Mouse (Mus musculus) liver, embryonic 16.5 days (tissue): ENCODE measurements around the gene Ubap1. TPM values are rescaled to one million over a fixed set of nuclear protein-coding genes. Genes with fewer than 3 reads are reported as not detected.

Source experiments
- ATAC-seq: fragments of 200-750 bp; cut with Nextera tagmentation; 2 replicates; pipeline ENCODE4 v1.8.0; 2017; ENCODE audit warnings: low read depth, mild to moderate bottlenecking, moderate number of reproducible peaks, moderate library complexity
- H3K27ac ChIP-seq: fragments of 300-500 bp; sonication (generic); 2 replicates; pipeline ENCODE4 v1.5.1; 2014; ENCODE audit warnings: mild to moderate bottlenecking, low read length
- H3K27me3 ChIP-seq: fragments of 300-500 bp; sonication (generic); 2 replicates; pipeline ENCODE4 v1.6.1; 2014; ENCODE audit warnings: low read depth, low read length, mixed read lengths; ENCODE audit not compliant: control insufficient read depth, insufficient read depth
- H3K36me3 ChIP-seq: fragments of 300-500 bp; sonication (generic); 2 replicates; pipeline ENCODE4 v1.6.1; 2014; ENCODE audit warnings: mild to moderate bottlenecking; ENCODE audit not compliant: control insufficient read depth, insufficient read depth
- H3K4me1 ChIP-seq: fragments of 300-500 bp; sonication (generic); 2 replicates; pipeline ENCODE4 v1.6.1; 2014; ENCODE audit warnings: low read depth, low read length, mixed read lengths; ENCODE audit not compliant: control insufficient read depth
- H3K4me2 ChIP-seq: fragments of 300-500 bp; sonication (generic); 2 replicates; pipeline ENCODE4 v1.6.1; 2014; ENCODE audit warnings: low read depth, low read length, mixed read lengths
- H3K4me3 ChIP-seq: fragments of 300-500 bp; sonication (generic); 2 replicates; pipeline ENCODE4 v1.5.1; 2014; ENCODE audit warnings: low read depth, mild to moderate bottlenecking, low read length
- H3K9ac ChIP-seq: fragments of 300-500 bp; sonication (generic); 2 replicates; pipeline ENCODE4 v1.6.1; 2014; ENCODE audit warnings: low read depth, low read length
- H3K9me3 ChIP-seq: fragments of 300-500 bp; sonication (generic); replicated peaks from 2 replicates; pipeline ENCODE4 v1.6.1; 2016; ENCODE audit warnings: low read length; ENCODE audit not compliant: control insufficient read depth
- WGBS: fragments of 180-500 bp; shearing (Covaris S2); extraction: QIAGEN DNeasy Blood & Tissue Kit; methylation state at CpG from one replicate; pipeline ENCODE4 v1.1.7; 2014; ENCODE audit not compliant: insufficient replicate concordance; 5-methylcytosine and 5-hydroxymethylcytosine counted together
- polyA plus RNA-seq: library from polyadenylated mRNA; unstranded; fragments of >200 nt; fragmentation: Nextera tagmentation; extraction: Ambion mirVana; gene quantifications from 2 replicates; pipeline ENCODE4 v1.2.1, GENCODE M21; 2015

The Ubap1 gene
- polyA plus RNA-seq, 1 experiment from 2014 or later: 36.8 TPM

DNA sequence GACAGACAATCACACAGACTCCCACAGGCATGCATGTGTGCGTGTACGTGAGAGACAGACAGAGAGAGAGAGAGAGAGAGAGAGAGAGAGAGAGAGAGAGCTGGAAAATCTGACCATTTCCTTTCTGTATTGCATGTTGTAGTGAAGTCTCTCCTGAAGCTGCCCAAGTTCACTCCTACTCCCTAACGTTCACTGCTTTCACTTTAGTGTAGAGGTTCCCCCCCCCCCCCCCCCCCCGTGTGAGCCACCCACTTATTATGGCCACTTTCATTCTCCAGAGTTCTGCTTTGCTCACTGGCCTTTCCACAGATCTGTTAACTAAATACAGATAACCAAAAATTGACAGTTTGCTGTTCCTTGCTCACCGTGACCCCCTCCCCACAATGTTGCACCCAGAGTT, 957 bp upstream of the Ubap1 start:
- no peaks in the 10 kb centered on the region for H3K27me3 ChIP-seq
- H3K4me2 ChIP-seq: peak overlapping the region; percentile 68
- ATAC-seq: no peak
- no peaks in the 10 kb centered on the region for H3K36me3 ChIP-seq
- H3K4me3 ChIP-seq: peak overlapping the region; percentile 80
- WGBS: 37% methylated on average over 4 of the region's 5 CpGs
- peak overlapping the region; percentile 74 for H3K27ac ChIP-seq
- peaks cover 17% of the 10 kb centered on the region for H3K4me1 ChIP-seq
- peak overlapping the region; percentile 54 for H3K9ac ChIP-seq
- H3K9me3 ChIP-seq: no peaks in the 10 kb centered on the region

- H3K4me2 ChIP-seq: peak overlapping the region; percentile 79
- H3K9ac ChIP-seq: peak overlapping the region; percentile 95
- under 1% methylated on average over 27 of the region's 28 CpGs for WGBS
- ATAC-seq: peak; percentile 38
- peaks cover 25% of the 10 kb centered on the region for H3K4me1 ChIP-seq
- peak overlapping the region; percentile 80 for H3K4me3 ChIP-seq
- H3K36me3 ChIP-seq: no peaks in the 10 kb centered on the region
- no peaks in the 10 kb centered on the region for H3K27me3 ChIP-seq
- no peaks in the 10 kb centered on the region for H3K9me3 ChIP-seq
- H3K27ac ChIP-seq: peak overlapping the region; percentile 89
Measured at GRCm38 (mm10) chr4:41349199-41349591, 399 bp downstream of the Ubap1 start.

- no peak overlapping the region for H3K4me3 ChIP-seq
- no peak overlapping the region for H3K4me2 ChIP-seq
- no peaks in the 10 kb centered on the region for H3K9me3 ChIP-seq
- no peak overlapping the region for H3K9ac ChIP-seq
- peak overlapping the region; percentile 56 for H3K27ac ChIP-seq
- ATAC-seq: peak; percentile 51
- peaks cover 5% of the 10 kb centered on the region for H3K36me3 ChIP-seq
- 49% methylated on average over 4 of the region's 4 CpGs for WGBS
- peaks cover 24% of the 10 kb centered on the region for H3K4me1 ChIP-seq
- no peaks in the 10 kb centered on the region for H3K27me3 ChIP-seq
Measured at GRCm38 (mm10) chr4:41352758-41353157, 4.0 kb downstream of the Ubap1 start.

DNA sequence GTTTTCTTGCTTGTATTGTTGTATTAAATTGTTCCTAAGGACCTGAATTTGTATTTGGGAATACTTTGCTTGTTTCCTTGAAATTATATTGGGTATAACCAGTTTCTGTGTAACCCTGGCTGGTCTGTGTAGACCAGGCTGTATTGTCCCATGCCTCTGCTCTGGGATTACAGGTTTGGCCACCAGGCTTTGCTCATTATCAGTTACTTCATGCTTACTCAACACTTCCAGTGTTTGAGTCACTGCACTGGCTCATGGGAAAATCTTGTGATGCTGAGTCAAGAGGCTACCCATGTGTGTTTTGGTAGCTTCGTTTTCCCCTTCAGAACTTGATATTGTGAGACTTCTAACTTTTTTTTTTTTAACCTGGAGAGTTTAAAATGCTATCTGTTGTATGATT, 4.5 kb downstream of the Ubap1 start:
- WGBS: 79% methylated on average over 1 of the region's 1 CpGs
- H3K4me2 ChIP-seq: no peak overlapping the region
- peak; percentile 37 for ATAC-seq
- no peak overlapping the region for H3K4me3 ChIP-seq
- H3K27me3 ChIP-seq: no peaks in the 10 kb centered on the region
- H3K9ac ChIP-seq: no peak overlapping the region
- peak overlapping the region; percentile 26; the same call in 1 of the 2 replicates for H3K27ac ChIP-seq
- H3K4me1 ChIP-seq: peaks cover 20% of the 10 kb centered on the region
- no peaks in the 10 kb centered on the region for H3K9me3 ChIP-seq
- peaks cover 5% of the 10 kb centered on the region for H3K36me3 ChIP-seq

DNA sequence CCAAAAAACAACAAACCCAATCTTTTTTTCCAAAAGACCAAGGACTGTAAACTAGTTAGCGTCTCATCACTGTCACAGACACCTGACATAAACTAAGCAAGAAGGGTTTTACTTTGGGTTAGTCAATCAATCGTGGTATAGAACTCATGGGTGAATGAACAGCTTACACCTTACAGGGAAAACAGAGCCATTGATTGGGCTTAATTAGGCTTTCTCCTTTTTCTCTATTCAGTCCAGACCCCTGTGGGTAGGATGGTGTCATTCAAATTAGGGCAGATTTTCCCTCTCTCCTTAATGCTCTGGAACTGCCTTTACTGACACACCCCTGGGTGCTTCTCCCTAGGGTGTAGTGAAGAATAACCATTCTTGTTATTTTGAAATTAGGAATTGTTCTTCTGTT, 8.4 kb downstream of the Ubap1 start:
- Histone ChIP-seq H3K4me1 (peaks cover 12% of the 10 kb centered on the region), H3K4me2 (no peak overlapping the region), H3K27ac (no peak overlapping the region), H3K4me3 (no peak overlapping the region), H3K27me3 (no peaks in the 10 kb centered on the region), H3K36me3 (peaks cover 5% of the 10 kb centered on the region), H3K9ac (no peak overlapping the region), H3K9me3 (no peaks in the 10 kb centered on the region)
- 75% methylated on average over 2 of the region's 2 CpGs for WGBS
- no peak for ATAC-seq

- Histone ChIP-seq H3K4me3 (no peak overlapping the region), H3K36me3 (peaks cover 5% of the 10 kb centered on the region), H3K9me3 (no peaks in the 10 kb centered on the region), H3K9ac (no peak overlapping the region), H3K27ac (no peak overlapping the region), H3K4me1 (no peaks in the 10 kb centered on the region; the same call in 1 of the 2 replicates), H3K27me3 (no peaks in the 10 kb centered on the region), H3K4me2 (no peak overlapping the region)
- 74% methylated on average over 2 of the region's 2 CpGs for WGBS
- ATAC-seq: no peak
Measured at GRCm38 (mm10) chr4:41358669-41359068, 9.9 kb downstream of the Ubap1 start.

GRCm38 (mm10) chr4:41359358-41359757, 10.6 kb downstream of the Ubap1 start:
- no peak overlapping the region for H3K4me2 ChIP-seq
- no peaks in the 10 kb centered on the region for H3K9me3 ChIP-seq
- no peak overlapping the region for H3K27ac ChIP-seq
- no peak for ATAC-seq
- peaks cover 5% of the 10 kb centered on the region for H3K36me3 ChIP-seq
- H3K9ac ChIP-seq: no peak overlapping the region
- WGBS: 80% methylated on average over 7 of the region's 7 CpGs
- no peaks in the 10 kb centered on the region for H3K4me1 ChIP-seq
- no peaks in the 10 kb centered on the region for H3K27me3 ChIP-seq
- H3K4me3 ChIP-seq: no peak overlapping the region

GRCm38 (mm10) chr4:41361059-41361458, 12.3 kb downstream of the Ubap1 start:
- no peak for ATAC-seq
- Histone ChIP-seq H3K27ac (no peak overlapping the region), H3K4me2 (no peak overlapping the region), H3K27me3 (no peaks in the 10 kb centered on the region), H3K9ac (no peak overlapping the region), H3K4me3 (no peak overlapping the region), H3K4me1 (no peaks in the 10 kb centered on the region), H3K9me3 (no peaks in the 10 kb centered on the region), H3K36me3 (no peaks in the 10 kb centered on the region)
- WGBS: 87% methylated on average over 3 of the region's 3 CpGs

- Histone ChIP-seq H3K36me3 (no peaks in the 10 kb centered on the region; the same call in none of the 2 replicates), H3K4me1 (peaks cover 3% of the 10 kb centered on the region; the same call in 1 of the 2 replicates), H3K9ac (no peak overlapping the region), H3K27me3 (no peaks in the 10 kb centered on the region), H3K4me2 (no peak overlapping the region), H3K27ac (no peak overlapping the region), H3K9me3 (no peaks in the 10 kb centered on the region), H3K4me3 (no peak overlapping the region)
- 66% methylated on average over 4 of the region's 4 CpGs for WGBS
- peak; percentile 74 for ATAC-seq
Measured at GRCm38 (mm10) chr4:41368198-41368597, 19.4 kb downstream of the Ubap1 start.
